Mouse (Mus musculus): ENCODE measurements at regions not wholly inside any gene's neighbourhood (a gene's known extent, or its start where the extent isn't known, plus 50 kb on each side); places are given as distances from the start of the nearest gene placed in this dataset.

- ATAC-seq (replicated peaks; ENCODE audit: low read depth, poor library complexity, severe bottlenecking) = no peak
Observed at GRCm38 (mm10) chr19:54801123-54801742, 325.8 kb downstream of the Gpam start.

- no peak for ATAC-seq (replicated peaks; ENCODE audit: low read depth, poor library complexity, severe bottlenecking)
Observed at GRCm38 (mm10) chr19:54787171-54787570, 339.9 kb downstream of the Gpam start.

- ATAC-seq (replicated peaks; ENCODE audit: low read depth, poor library complexity, severe bottlenecking) = 0 out of 2 replicates have a peak, but pooled peaks have one; percentile 45
Observed at GRCm38 (mm10) chr19:54783729-54784128, 343.3 kb downstream of the Gpam start.

- no peak for ATAC-seq (replicated peaks; ENCODE audit: low read depth, poor library complexity, severe bottlenecking)
Observed at GRCm38 (mm10) chr19:54757761-54758160, 369.3 kb downstream of the Gpam start.

GRCm38 (mm10) chr19:54756681-54757257 is 370.3 kb downstream of the Gpam start:
- no peak for ATAC-seq (replicated peaks; ENCODE audit: low read depth, poor library complexity, severe bottlenecking)

- ATAC-seq (replicated peaks; ENCODE audit: low read depth, poor library complexity, severe bottlenecking) = no peak
Observed at GRCm38 (mm10) chr19:54755451-54755850, 371.6 kb downstream of the Gpam start.

GRCm38 (mm10) chr19:54733938-54734337 is 393.1 kb downstream of the Gpam start:
- peak; percentile 97 for ATAC-seq (replicated peaks; ENCODE audit: low read depth, poor library complexity, severe bottlenecking)

GRCm38 (mm10) chr19:54731749-54732148 is 395.3 kb downstream of the Gpam start:
- no peak for ATAC-seq (replicated peaks; ENCODE audit: low read depth, poor library complexity, severe bottlenecking)

GRCm38 (mm10) chr19:54731315-54731714 is 395.7 kb downstream of the Gpam start:
- no peak for ATAC-seq (replicated peaks; ENCODE audit: low read depth, poor library complexity, severe bottlenecking)

GRCm38 (mm10) chr19:54730801-54731200 is 396.2 kb downstream of the Gpam start:
- no peak for ATAC-seq (replicated peaks; ENCODE audit: low read depth, poor library complexity, severe bottlenecking)

GRCm38 (mm10) chr19:54730296-54730695 is 396.7 kb downstream of the Gpam start:
- ATAC-seq (replicated peaks; ENCODE audit: low read depth, poor library complexity, severe bottlenecking) = no peak

GRCm38 (mm10) chr19:54722091-54722490 is 404.9 kb downstream of the Gpam start:
- no peak for ATAC-seq (replicated peaks; ENCODE audit: low read depth, poor library complexity, severe bottlenecking)

- peak; percentile 81 for ATAC-seq (replicated peaks; ENCODE audit: low read depth, poor library complexity, severe bottlenecking)
Observed at GRCm38 (mm10) chr19:54697411-54697810, 429.6 kb downstream of the Gpam start.

- ATAC-seq (replicated peaks; ENCODE audit: low read depth, poor library complexity, severe bottlenecking) = no peak
Observed at GRCm38 (mm10) chr19:54693714-54694113, 433.3 kb downstream of the Gpam start.

GRCm38 (mm10) chr19:54693094-54693493 is 433.9 kb downstream of the Gpam start:
- ATAC-seq (replicated peaks; ENCODE audit: low read depth, poor library complexity, severe bottlenecking) = no peak

GRCm38 (mm10) chr19:54691861-54692260 is 435.2 kb downstream of the Gpam start:
- ATAC-seq (replicated peaks; ENCODE audit: low read depth, poor library complexity, severe bottlenecking) = no peak

GRCm38 (mm10) chr19:54688630-54689029 is 438.4 kb downstream of the Gpam start:
- ATAC-seq (replicated peaks; ENCODE audit: low read depth, poor library complexity, severe bottlenecking) = peak; percentile 62

GRCm38 (mm10) chr19:54685147-54685546 is 441.9 kb downstream of the Gpam start:
- ATAC-seq (replicated peaks; ENCODE audit: low read depth, poor library complexity, severe bottlenecking) = peak; percentile 48
